Mouse (Mus musculus) lung, postnatal 25 days (tissue): ENCODE measurements around the gene P3h4.

Experiments
- DNase-seq: peaks from one replicate; pipeline ENCODE4 v3.0.0; 2022; ENCODE audit warnings: low spot score

The P3h4 gene

DNA sequence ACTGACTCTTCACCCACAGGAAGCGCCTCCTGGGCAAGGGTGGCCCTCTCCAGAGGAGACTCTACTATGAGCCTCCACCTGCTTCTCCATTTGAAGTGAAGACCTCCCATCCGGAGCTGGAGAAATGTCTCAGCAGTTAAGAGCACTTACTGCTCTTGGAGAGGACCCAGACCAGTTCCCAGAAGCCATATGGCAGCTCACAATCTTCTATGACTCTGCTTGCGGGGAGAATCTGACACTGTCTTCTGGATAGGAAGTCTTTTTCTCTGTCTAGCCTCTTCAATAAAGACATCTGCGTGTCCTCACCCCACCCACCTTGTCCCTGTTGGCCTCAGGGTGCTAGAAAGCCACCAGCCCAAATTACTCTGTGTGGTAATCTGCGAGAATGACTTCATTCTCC is 21.7 kb downstream of the P3h4 start:
- DNase-seq, result no peak

DNA sequence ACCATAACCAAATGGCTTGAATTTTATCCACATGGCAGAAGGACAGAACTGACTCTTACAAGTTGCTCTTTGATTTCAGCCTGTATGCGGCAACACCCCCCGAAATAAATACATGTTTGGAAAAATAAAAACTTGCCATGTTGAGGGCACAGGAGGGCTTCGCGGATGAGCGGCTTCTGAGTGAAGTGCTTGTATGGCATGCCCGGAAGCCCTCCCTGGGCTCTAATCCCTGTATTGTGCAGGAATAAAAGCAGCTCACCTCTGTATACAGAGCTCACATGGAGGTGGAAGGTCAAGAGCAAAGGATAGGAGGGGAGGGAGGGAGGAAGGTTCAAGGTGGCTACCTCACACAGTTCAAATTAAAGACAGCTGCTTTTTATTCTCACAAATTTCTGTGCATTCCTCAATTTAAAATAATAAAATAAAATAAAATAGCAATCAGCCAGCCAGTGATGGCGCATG is 22.7 kb downstream of the P3h4 start:
- no peak for DNase-seq

DNA sequence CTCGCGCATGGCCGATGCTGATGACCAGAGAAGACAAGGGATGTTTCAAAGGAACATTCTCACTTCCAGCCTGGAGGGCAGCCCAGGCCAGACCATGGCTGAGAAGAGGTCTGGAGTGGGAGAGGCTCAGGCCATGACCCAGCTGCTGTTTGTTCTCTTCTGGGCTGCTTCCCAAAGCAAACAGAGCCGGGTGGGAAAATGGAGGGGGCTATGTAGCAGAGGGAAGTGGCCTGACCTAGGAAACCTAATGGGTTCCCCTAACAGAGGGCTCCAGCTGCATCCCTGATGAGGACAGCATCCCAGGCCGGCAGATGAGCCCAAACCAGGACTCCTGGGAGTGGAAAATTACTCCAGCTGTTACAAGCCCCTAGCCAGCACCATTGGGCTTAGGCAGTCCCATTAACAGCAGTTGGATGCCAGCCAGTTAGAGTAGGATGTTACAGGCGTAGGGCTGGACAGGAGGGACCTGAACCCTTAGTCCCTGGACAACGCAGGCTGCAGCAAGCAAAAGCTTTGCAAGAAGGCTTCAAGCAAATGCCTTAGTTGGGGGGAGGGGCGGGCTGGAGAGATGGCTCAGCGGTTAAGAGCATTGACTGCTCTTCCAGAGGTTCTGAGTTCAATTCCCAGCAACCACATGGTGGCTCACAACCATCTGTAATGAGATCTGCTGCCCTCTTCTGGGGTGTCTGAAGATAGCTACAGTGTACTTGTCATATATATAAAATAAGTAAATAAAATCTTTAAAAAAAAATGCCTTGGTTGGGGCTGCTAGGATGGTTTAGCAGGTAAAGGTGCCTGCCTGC is 23.4 kb downstream of the P3h4 start:
- DNase-seq, result peak; percentile 92

DNA sequence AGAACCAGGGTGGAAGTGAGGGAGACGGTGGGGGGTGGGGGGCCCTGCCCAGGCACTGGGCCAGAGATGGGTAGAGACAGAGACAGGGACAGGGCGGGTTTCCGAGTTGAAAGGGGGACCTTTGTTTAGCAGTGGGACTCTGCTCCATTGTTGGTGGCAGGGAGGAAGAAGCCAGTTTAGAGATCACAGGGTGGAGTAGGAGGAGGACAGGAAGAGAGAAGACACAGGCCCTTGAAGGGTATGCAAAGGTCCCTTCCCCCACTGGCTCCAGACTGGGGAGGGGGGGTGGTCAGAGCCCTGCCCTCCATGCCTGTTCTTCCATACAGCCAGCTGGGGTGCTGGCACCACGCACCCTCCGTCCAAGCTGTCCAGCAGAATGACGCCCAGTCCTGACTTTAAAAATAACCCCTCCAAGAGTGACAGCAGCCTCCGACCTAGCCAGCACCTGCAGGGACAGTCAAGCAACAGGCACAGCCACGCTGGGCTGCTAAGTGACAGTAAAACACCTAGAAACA is 24.6 kb downstream of the P3h4 start:
- DNase-seq, result peak; percentile 87

DNA sequence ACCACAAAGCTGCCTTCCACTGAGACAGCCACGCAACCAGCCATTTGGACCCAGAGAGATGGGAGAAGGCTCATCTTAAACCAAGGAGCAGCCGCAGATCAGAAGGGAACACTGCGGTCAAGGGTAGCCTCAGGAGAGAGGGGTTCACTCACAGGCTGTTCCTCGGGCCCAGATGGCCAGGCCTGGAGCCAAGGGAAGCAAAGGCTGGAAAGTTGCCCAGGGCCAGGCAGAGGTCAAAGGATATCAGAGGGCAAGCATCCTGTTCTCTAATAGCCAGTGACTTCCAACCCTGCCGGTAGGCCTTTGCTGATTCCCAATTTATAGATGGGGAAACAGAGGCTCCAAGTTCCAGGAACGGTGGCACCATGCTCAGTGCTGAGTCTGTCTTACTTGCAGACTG is 26.0 kb downstream of the P3h4 start:
- peak; percentile 77 for DNase-seq

DNA sequence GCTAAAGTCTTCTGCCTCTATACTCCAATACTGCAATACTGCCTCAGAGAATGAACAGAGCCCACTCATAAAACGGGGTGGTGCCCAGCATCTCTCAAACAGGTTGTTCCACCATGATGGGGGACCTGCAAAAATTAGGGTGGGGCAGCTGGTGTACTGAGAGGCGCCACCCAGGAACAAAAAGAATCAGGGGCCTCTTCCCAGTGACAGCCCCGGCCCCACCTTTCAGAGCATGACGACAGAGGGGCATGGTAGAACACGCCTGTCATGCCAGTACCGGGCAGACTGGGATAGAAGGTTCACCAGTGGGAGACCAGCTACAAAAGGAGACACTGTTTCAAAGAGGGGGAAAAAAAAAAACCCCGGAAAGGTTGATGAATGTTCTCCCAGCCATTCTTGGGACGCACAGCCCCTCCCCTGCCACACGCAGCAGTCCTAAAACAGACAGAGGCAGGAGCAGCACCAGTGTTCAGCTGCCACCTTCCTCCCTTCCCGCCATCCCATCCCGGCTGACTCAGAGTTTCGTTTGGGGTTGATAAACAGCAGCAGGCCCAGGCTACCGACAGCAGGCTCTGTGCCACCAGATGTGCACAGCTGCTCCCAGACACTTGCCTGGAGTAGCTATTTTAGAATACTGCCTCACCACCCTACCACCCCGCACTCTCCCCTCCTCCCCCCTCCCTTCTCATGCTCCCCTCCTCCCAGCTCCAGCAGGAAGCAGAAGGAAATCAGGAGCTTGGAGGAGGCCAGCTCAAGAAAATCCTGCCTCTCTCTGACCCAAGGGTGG is 26.9 kb downstream of the P3h4 start:
- DNase-seq, result peak; percentile 79

DNA sequence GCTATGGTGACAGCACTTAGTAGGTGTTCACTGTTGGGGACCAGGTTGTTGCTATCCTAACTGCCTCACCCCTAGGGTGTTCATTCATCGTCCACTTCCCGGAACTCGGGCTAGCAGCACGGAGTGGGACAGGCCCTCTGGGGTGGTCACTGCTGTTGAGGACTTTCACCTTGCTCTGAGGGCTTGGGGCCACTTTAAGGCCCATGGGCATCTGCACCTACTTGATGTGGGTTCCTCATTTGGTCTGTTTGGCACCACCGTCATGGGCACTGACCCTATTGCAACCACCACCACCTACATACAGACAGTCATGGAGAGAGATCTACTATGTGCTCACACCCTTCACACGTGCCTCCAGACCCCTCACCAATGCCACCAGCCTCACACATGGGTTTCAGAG is 27.5 kb downstream of the P3h4 start:
- no peak for DNase-seq

DNA sequence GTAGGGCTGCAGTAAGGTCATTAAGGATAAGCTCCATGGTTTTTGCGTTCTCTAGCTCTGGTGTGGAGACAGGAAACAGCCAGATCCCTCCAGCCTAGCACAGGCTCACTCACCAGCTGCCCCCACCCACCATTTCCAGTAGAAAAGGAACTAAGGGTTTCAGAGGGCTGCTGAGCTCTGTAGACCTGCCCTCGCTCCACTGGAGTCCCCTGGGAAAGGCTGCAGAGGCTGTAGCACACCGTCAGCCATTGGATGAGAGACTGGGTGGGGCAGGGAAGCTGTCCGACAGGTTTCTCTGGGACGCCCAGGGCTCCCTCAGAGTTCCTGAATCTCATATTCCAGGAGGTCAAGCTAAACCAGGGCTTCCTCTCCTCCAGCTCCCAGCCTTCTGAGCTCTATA is 28.1 kb downstream of the P3h4 start:
- peak; percentile 82 for DNase-seq

DNA sequence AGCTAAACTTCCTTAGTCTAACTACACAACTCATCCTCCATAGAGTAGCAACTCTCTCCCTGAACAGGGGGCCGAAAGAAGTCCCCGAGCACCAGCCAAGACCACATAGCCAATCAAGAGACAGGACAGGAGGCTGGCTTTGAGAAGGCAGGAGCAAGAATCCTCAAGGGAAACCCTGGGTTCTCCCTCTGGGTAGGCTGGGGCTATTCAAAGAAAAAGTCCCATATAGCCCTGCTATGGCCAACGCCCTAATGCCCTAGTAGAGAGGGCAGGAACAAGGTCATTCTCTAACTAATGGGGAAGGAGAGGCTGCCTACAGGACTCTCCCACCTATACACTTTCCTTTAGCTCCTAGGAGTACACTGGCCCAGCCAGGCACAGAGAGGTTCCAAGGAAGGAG is 29.6 kb downstream of the P3h4 start:
- no peak for DNase-seq

DNA sequence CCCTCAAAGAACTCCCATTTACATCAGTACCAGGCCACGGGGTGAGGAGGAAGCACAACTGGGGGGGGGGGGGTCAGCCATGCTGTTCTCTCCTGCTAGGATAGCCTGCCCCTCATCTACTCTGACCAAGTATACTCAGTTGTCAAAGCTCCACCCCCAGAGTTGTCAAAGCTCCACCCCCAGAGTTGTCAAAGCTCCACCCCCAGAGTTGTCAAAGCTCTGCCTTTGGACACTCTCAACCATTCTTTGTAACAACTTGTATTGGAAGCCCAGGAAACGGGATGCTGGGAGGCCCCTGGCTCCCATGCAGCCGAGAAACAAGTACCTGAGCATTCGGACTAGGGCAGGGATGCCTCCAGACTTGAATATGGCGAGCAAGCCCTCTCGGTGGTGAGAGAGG is 32.0 kb downstream of the P3h4 start:
- DNase-seq, result no peak

DNA sequence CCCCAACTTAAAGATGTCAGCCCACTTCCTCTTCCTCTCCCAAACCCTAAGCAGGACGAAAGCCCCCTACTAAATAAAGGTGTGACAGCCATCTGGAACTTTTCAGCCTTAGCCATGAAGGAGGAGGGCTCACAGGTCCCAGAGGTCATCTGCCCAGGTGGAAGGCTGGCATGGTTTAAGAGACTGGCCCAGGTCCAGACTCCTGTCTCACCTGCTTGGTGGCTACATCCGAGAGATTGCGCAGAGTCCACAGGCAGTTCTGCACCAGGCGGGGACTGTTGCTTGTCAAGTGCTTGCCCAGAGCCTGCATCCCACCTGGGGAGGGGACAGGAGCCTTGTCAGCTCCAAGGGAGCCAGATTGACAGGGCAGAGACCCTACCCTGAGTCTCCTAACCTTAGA is 35.3 kb downstream of the P3h4 start:
- DNase-seq, result no peak

DNA sequence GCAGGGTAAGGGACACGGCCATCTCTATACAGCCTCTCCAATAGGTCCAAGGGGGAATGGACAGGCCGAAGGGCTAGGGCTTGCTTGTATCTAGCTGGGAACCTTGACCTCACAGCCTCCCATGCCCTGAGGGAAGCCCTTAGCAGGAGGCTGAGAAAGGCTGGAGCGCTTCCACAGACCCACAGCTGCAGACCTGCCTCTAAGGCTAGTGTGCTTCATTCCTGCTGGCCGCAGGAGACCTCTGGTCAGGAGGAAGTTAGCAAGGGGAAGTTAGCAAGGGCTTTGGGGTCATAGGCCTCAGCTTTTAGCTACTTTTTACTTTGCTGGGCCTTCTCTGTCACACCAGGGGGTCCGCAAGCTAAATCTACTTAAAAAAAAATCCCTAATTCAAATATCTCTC is 36.2 kb downstream of the P3h4 start:
- no peak for DNase-seq

DNA sequence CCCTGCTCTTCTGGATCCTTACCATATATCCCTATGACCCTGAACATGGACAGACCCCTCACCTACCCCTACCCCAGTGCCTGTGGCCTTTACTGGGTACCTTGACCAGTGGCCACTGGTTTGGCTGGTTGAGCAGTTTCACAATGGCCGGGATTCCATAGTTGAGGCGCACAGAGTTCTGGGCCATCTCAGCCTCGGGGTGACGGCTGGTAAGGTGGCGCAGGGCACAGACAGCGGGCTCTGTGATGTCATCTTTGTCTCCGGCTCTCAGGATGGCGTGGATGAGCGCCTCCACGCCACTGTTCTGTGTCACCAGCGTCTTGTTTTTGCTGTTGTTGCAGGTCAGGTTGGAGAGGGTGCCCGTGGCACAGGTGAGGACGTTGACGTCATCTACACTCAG is 36.6 kb downstream of the P3h4 start:
- DNase-seq, result no peak

DNA sequence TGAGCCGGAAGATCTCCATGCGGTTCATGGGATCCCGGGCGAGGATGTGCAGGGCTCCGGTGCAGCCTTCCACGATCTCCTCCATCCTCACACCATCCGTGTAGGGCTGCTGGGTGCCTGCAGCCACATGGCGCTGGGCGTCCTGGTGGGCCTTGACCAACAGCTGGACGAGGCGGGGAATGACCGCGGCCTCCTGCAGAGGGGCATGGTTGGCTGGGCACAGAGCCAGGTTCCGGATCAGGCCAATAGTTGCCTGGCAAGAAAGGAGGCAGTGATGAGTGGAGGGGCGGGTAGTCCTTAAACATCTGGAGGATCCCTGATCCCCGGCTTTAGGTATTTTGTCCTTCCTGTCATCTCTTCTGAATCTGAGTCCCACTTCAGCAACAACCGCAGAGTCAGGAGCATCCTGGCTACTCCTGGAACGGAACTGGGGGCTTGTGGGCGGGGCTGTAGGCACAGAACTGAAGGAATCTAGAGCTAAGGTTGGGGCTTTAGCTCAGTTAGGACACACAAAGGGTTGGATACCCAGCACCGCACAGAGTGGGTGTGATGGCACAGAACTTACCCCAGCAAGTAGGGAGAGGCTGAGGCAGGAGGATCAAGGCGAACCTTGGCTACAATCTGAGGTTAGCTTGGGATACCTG is 37.8 kb downstream of the P3h4 start:
- no peak for DNase-seq

DNA sequence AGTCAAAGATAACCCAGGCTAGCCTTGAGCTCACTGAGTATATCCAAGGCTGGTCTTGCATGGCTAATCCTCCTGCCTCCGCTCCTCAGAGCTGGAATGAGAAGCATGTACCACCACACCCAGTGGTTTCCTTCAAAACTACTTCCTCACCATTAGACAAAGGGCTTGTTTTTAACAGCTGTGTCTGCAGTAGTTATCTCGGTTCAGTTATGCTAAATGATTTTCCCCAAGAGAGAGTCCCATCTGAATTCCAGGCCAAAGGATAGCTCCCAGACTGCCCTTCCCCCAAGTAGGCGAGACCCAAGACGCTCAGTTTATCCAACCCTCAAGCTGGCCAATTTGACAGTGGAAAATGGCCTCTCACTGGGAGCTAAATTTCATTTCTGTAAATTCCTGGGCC is 38.6 kb downstream of the P3h4 start:
- DNase-seq, result no peak

DNA sequence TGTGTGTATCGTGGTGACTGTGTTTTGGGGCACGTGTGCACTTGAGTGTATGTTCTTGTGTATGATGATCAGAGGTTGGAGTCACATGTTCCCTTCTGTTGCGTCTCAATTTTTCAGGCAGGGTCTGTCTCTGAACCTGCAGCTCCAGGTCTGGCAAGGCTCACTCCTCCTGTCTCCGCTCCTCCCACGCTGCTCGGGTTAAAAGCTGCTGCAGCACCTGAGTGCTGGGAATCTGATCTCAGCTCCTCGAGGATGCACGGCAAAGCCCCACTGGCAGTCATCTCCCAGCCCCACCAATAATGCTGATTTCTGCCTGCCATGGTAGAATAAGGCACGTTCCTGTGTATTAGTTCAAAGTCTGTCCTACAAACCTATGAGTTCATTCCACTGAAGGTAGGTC is 39.5 kb downstream of the P3h4 start:
- no peak for DNase-seq

DNA sequence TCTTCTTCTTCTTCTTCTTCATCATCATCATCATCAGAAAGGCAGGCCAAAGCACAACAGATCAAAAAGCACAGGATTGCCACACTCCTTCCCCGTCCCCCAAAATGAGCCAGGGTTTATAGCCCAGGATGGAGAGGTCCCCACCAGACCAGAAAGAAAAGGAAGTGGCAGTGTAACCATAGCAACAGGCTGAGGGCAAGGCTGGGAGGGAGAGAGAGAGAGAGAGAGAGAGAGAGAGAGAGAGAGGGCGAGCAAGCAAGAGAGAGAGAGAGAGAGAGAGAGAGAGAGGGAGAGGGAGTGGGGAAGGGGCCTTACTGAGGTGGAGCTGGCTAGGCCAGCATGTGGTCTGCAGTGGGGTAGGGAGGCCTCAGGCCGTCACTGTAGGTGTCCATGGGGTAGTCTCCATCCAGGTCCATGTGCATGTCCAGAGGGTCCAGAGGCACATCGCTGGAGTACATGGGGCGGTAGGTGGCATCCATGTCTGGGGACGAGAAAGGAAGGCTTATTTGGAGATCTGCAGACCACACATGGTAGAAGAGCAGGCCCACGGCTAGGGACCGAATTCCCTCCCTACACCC is 42.6 kb downstream of the P3h4 start:
- no peak for DNase-seq

DNA sequence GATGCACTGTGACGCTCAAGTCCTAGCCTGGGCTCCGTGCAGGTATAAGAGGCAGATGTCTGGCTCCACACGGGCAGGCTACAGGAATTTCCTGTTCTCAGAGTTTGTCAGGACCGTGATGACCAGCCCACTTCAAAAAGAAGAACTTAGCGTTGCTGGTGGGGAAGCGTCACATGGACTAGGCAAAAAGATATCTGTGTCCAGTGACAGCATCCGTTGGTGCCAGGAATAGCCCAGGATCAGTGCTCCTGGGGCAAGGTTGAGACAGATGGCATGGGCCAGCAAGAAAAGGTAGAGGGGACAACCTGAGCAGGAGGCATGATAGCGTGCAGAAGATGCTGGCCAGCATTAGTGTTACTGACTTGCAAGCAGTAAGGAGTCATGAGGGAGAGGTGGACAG is 44.8 kb downstream of the P3h4 start:
- DNase-seq, result no peak

DNA sequence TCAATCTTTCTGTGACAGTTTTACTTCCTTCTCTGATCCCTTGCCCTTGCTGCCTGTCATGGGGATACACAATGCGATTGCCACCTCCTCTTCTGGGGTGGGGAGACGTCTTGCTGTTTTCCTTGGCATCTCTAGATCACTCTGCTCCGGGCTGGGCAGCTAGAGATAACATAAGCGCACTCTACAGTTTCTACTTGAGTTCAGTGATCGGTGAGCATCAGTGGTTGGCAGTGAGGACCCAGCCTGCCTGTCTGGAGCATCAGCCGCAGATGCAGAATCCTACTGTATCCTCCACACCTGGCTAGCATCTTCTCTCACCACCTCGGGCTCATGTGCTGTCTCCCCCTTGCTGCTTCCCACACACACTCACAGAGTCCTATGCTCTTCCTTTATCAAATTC is 45.5 kb downstream of the P3h4 start:
- no peak for DNase-seq

DNA sequence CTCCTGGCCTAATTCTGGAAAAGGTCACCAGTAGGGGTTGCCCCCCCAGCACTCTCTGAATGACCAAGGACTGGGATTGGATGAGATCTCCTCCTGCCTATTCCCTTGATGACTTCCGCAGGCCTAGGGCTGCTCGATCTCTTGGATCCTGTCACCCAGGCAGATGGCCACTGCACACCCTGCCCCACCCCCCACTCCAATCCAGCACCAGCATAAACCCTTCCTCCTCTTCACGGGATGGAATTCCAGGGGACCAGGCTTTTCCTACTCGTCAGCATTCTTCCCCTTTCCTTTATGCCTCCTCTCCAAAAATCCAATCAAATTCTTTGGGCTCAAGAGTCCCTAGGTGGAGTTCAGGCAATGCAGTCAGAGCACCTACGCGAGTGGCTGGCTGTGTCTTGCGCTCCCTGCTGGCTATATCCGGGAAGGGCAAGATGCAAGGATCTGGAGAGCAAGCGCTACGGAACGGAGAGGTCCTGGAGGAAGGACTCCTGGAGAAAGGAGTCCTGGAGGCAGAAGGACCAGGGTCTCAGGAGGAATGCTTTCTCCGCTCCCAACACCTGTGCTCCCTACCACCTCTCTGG is 51.6 kb downstream of the P3h4 start:
- peak; percentile 81 for DNase-seq

DNA sequence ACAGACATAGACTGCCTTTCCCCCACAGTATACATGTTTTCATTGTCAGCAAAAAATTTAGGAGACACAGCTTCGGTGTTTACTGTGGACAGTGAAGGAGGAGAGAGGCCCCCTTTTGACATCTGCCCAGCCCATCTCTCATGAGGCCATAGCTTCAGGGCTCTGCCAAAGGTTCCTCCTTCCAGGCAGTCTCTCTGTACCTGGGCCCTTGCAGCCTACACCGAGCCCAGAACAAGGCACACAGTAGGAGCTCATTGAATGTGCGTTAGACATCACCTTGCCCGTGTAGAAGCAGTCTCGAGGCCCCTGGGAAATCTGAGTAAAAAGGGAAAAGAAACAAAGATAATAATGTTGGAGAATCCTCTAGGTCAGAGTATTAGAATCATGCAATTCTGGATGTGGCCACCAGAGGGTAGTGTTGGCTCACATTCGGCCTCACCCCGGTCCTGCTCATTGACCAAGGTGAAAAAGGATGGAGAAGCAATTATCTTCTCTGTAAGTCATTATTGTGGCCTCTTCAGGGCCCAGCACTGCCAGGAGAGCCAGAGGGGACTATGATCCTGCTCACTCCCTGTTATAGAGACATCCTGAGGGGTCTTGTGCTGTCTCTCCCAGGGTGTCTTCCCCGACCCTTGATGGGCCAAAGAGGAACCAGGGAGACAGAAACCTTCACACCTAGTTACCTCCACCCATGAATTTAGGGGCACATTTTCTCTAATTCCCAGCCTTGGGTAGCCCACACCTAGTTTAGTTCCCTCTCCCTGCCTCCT is 52.2 kb downstream of the P3h4 start:
- peak; percentile 79 for DNase-seq
